In the genomic region with DNA sequence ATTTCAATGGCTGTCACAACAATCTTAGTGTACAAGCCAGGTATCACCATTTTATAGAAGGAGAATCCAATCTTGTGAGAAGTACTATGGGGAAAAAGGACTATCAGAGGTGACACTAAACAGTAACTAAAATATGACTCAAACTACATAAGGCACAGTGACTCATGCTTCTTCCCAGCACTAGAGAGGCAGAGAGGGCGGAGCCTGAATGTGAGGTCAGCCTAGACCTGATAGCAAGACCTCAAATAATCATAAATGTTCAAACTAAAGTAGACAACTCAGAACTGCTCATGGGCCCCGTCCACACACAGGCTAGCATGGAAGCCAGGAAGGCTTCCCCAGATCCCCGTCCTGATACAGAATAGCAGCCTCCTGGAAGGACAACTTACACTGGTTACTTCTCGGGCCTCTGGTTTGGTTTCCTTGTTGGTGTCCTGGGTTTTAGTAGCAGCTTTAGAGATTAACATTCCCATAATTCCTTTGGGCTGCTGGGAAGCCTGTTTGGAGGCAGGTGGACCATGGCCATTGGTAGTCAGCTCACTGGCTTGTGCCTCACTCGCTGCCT, we compare ENCODE assay signal across 18 mouse cellular contexts. TPM values are rescaled to one million over a fixed set of nuclear protein-coding genes. Genes with fewer than 3 reads are reported as not detected.
A peak's percentile ranks its signal among the peaks of the same experiment; 100 is the strongest.
DNase-seq lines count a peak whose midpoint lies in the region; ATAC-seq and TF ChIP-seq lines count a peak whose summit lies in the region.
"Had no signal": no experiment of that assay in that cellular context is flagged by ENCODE, and none has a peak within 500 bp of the region (broad histone marks: within the 10 kb centered on the region; RNA-seq: fewer than 3 reads in every experiment).

No protein-coding gene starts in this region.

- ATAC-seq in megakaryocyte, adult 5-6 weeks (ENCODE audit: poor library complexity, severe bottlenecking): no peak
- peak; percentile 62 for ATAC-seq in Patski
- ATAC-seq in intestine, embryonic 15.5 days: peak; percentile 80
- peak; percentile 64; the same call in 1 of the 2 replicates for ATAC-seq in stomach, embryonic 16.5 days (ENCODE audit: insufficient read depth, low FRiP score)
- ATAC-seq in kidney, embryonic 16.5 days (ENCODE audit: low FRiP score, low TSS enrichment): no peak
- ATAC-seq: forebrain, postnatal 0 days; midbrain, embryonic 15.5 days had no signal

- WGBS in intestine, embryonic 15.5 days: 78% methylated on average over 5 of the region's 5 CpGs
- WGBS in stomach, embryonic 16.5 days: 84% methylated on average over 5 of the region's 5 CpGs
- 89% methylated on average over 5 of the region's 5 CpGs for WGBS in kidney, embryonic 16.5 days

- no peak overlapping the region for H3K27ac ChIP-seq in intestine, embryonic 15.5 days
- peak overlapping the region; percentile 24; the same call in 1 of the 2 replicates for H3K27ac ChIP-seq in stomach, embryonic 16.5 days (ENCODE audit: low read length)
- no peak overlapping the region for H3K27ac ChIP-seq in kidney, embryonic 16.5 days (ENCODE audit: low read length)
- H3K27ac ChIP-seq: hindbrain, embryonic 13.5 days; kidney, postnatal 0 days; limb, embryonic 13.5 days; midbrain, embryonic 15.5 days; neural tube, embryonic 12.5 days had no signal

- H3K27me3 ChIP-seq in megakaryocyte, embryonic 14.5 days (replicated peaks): no peaks in the 10 kb centered on the region
- no peaks in the 10 kb centered on the region for H3K27me3 ChIP-seq in Patski
- H3K27me3 ChIP-seq in intestine, embryonic 15.5 days (replicated peaks): no peaks in the 10 kb centered on the region
- no peaks in the 10 kb centered on the region for H3K27me3 ChIP-seq in stomach, embryonic 16.5 days (ENCODE audit: control insufficient read depth, insufficient read depth, low read length)
- no peaks in the 10 kb centered on the region for H3K27me3 ChIP-seq in kidney, embryonic 16.5 days (ENCODE audit: insufficient read depth, low read length)
- H3K27me3 ChIP-seq: hindbrain, embryonic 13.5 days; limb, embryonic 13.5 days; midbrain, embryonic 15.5 days; neural tube, embryonic 12.5 days had no signal

- H3K9ac ChIP-seq in intestine, embryonic 15.5 days: no peak overlapping the region
- H3K9ac ChIP-seq in stomach, embryonic 16.5 days (ENCODE audit: low read length): no peak overlapping the region
- no peak overlapping the region for H3K9ac ChIP-seq in kidney, embryonic 16.5 days (replicated peaks; ENCODE audit: low read length)
- H3K9ac ChIP-seq: forebrain, postnatal 0 days; hindbrain, embryonic 13.5 days; limb, embryonic 13.5 days; midbrain, embryonic 15.5 days; neural tube, embryonic 12.5 days had no signal

- H3K36me3 ChIP-seq in megakaryocyte, embryonic 14.5 days (replicated peaks; ENCODE audit: low read length): peaks cover 95% of the 10 kb centered on the region
- peaks cover 39% of the 10 kb centered on the region for H3K36me3 ChIP-seq in intestine, embryonic 15.5 days
- peaks cover 16% of the 10 kb centered on the region for H3K36me3 ChIP-seq in stomach, embryonic 16.5 days (ENCODE audit: control insufficient read depth, insufficient read depth, low read length)
- H3K36me3 ChIP-seq in kidney, embryonic 16.5 days (ENCODE audit: insufficient read depth, low read length): peaks cover 60% of the 10 kb centered on the region

- DNase-seq in Patski (ENCODE audit: low read depth, low spot score): peak; percentile 34
- DNase-seq in right cerebral cortex, postnatal 25 days: no peak
- DNase-seq: cerebellum, postnatal 36 days; forebrain, postnatal 0 days; gastrocnemius, postnatal 36 days; lung, postnatal 10 days; retina, postnatal 1 day; thymus, postnatal 14 days had no signal

- CTCF ChIA-PET in Patski (lab: Charles Lee): no interaction called here

- POLR2A ChIA-PET in Patski (lab: Charles Lee): no interaction called here

- H3K4me3 ChIP-seq in megakaryocyte, embryonic 14.5 days (replicated peaks): peak overlapping the region; percentile 1
- no peak overlapping the region for H3K4me3 ChIP-seq in intestine, embryonic 15.5 days (replicated peaks)
- H3K4me3 ChIP-seq in stomach, embryonic 16.5 days (replicated peaks; ENCODE audit: low read length): no peak overlapping the region
- H3K4me3 ChIP-seq in kidney, embryonic 16.5 days (ENCODE audit: low read length): no peak overlapping the region
- H3K4me3 ChIP-seq: hindbrain, embryonic 13.5 days; limb, embryonic 13.5 days; midbrain, embryonic 15.5 days; neural tube, embryonic 12.5 days had no signal

- no peak for TF ChIP-seq CTCF in Patski (IDR thresholded peaks at IDR 0.05)

- no peak overlapping the region for H3K4me2 ChIP-seq in intestine, embryonic 15.5 days (replicated peaks)
- no peak overlapping the region for H3K4me2 ChIP-seq in stomach, embryonic 16.5 days (ENCODE audit: low read depth, low read length)
- no peak overlapping the region for H3K4me2 ChIP-seq in kidney, embryonic 16.5 days (replicated peaks; ENCODE audit: low read depth, low read length)
- H3K4me2 ChIP-seq: hindbrain, embryonic 13.5 days; limb, embryonic 13.5 days; midbrain, embryonic 15.5 days; neural tube, embryonic 12.5 days had no signal

- peaks cover 30% of the 10 kb centered on the region for H3K4me1 ChIP-seq in megakaryocyte, embryonic 14.5 days
- H3K4me1 ChIP-seq in intestine, embryonic 15.5 days (replicated peaks): no peaks in the 10 kb centered on the region
- H3K4me1 ChIP-seq in stomach, embryonic 16.5 days (ENCODE audit: control insufficient read depth, insufficient read depth, low read length): no peaks in the 10 kb centered on the region
- no peaks in the 10 kb centered on the region for H3K4me1 ChIP-seq in kidney, embryonic 16.5 days (ENCODE audit: insufficient read depth, low read length)
- H3K4me1 ChIP-seq: hindbrain, embryonic 13.5 days; limb, embryonic 13.5 days; midbrain, embryonic 15.5 days; neural tube, embryonic 12.5 days had no signal

- in situ Hi-C loops in Patski (cut with MboI; ENCODE audit: low pct_unique_long_range_greater_than_20kb): no loop called here

- no peaks in the 10 kb centered on the region for H3K9me3 ChIP-seq in megakaryocyte, embryonic 14.5 days
- H3K9me3 ChIP-seq in intestine, embryonic 15.5 days: no peaks in the 10 kb centered on the region
- no peaks in the 10 kb centered on the region for H3K9me3 ChIP-seq in stomach, embryonic 16.5 days (replicated peaks; ENCODE audit: control insufficient read depth, low read length)
- no peaks in the 10 kb centered on the region for H3K9me3 ChIP-seq in kidney, embryonic 16.5 days (ENCODE audit: low read length)
- H3K9me3 ChIP-seq: hindbrain, embryonic 13.5 days; limb, embryonic 13.5 days; midbrain, embryonic 15.5 days; neural tube, embryonic 12.5 days had no signal

RNA-seq across cellular contexts. Expression of a gene that starts 21.3 kb away (rescaled TPM):
- 5.7 TPM in 1 of 2 replicates, not detected in the other for polyA plus RNA-seq in megakaryocyte, embryonic 14.5 days (2012; ENCODE audit: insufficient read depth, low replicate concordance)
- total RNA-seq in megakaryocyte, adult 5-6 weeks (2015): 37.3 and 37.8 TPM in 2 replicates
- total RNA-seq in megakaryocyte, adult 5-6 weeks (2017): 109 and 112 TPM in 2 replicates
- polyA plus RNA-seq in Patski (2021): 34.3 TPM
- 52.6 and 54.7 TPM in 2 replicates for polyA plus RNA-seq in intestine, embryonic 15.5 days (2015; fragmentation: Nextera tagmentation; extraction: Ambion mirVana)
- 47.8 and 50.6 TPM in 2 replicates for polyA plus RNA-seq in stomach, embryonic 16.5 days (2015; fragmentation: Nextera tagmentation; extraction: Ambion mirVana)
- 63.9 and 64.6 TPM in 2 replicates for polyA plus RNA-seq in kidney, embryonic 16.5 days (2015; fragmentation: Nextera tagmentation; extraction: Ambion mirVana)

RNA-seq across cellular contexts. Expression of a gene that starts 59.0 kb away (rescaled TPM):
- 2.3 and 3.1 TPM in 2 replicates for polyA plus RNA-seq in megakaryocyte, embryonic 14.5 days (2012; ENCODE audit: insufficient read depth, low replicate concordance)
- total RNA-seq in megakaryocyte, adult 5-6 weeks (2015): 9.4 and 10.9 TPM in 2 replicates
- 2.1 and 4.6 TPM in 2 replicates for total RNA-seq in megakaryocyte, adult 5-6 weeks (2017)
- polyA plus RNA-seq in Patski (2021): 5.1 TPM
- polyA plus RNA-seq in intestine, embryonic 15.5 days (2015; fragmentation: Nextera tagmentation; extraction: Ambion mirVana): 21.9 and 23.0 TPM in 2 replicates
- polyA plus RNA-seq in stomach, embryonic 16.5 days (2015; fragmentation: Nextera tagmentation; extraction: Ambion mirVana): 10.1 and 13.5 TPM in 2 replicates
- 19.6 and 21.7 TPM in 2 replicates for polyA plus RNA-seq in kidney, embryonic 16.5 days (2015; fragmentation: Nextera tagmentation; extraction: Ambion mirVana)

Comparison
In these comparisons a context has a peak if more than half of its experiments do, and no peak if none do; other contexts are left out.
1. ATAC-seq: peak in Patski (single experiment), intestine, embryonic 15.5 days (single experiment) and stomach, embryonic 16.5 days (single experiment); none in megakaryocyte, adult 5-6 weeks (single experiment) and kidney, embryonic 16.5 days (single experiment).